20 mouse cellular contexts compared by ENCODE assay signal in genomic region chr19:15154693-15155092, GRCm38 (mm10).
DNase-seq lines count a peak whose midpoint lies in the region; TF ChIP-seq lines count a peak whose summit lies in the region.
"Had no signal": no experiment of that assay in that cellular context is flagged by ENCODE, and none has a peak within 500 bp of the region (broad histone marks: within the 10 kb centered on the region; RNA-seq: fewer than 3 reads in every experiment).

No protein-coding gene starts in this region.

- no peaks in the 10 kb centered on the region for H3K9me3 ChIP-seq in limb, embryonic 10.5 days (replicated peaks)
- H3K9me3 ChIP-seq: embryonic facial prominence, embryonic 15.5 days; G1E; midbrain, embryonic 15.5 days had no signal

- no peaks in the 10 kb centered on the region for H3K27me3 ChIP-seq in heart, adult 2 months (ENCODE audit: control insufficient read depth, insufficient read depth, low read length)
- H3K27me3 ChIP-seq in limb, embryonic 10.5 days (ENCODE audit: low read depth, poor library complexity, severe bottlenecking): no peaks in the 10 kb centered on the region
- H3K27me3 ChIP-seq: embryonic facial prominence, embryonic 15.5 days; midbrain, embryonic 15.5 days had no signal

- no peak overlapping the region; the same call in 1 of the 2 replicates for H3K27ac ChIP-seq in heart, adult 2 months
- no peak overlapping the region for H3K27ac ChIP-seq in limb, embryonic 10.5 days
- H3K27ac ChIP-seq: embryonic facial prominence, embryonic 15.5 days; hindbrain, postnatal 0 days; midbrain, embryonic 15.5 days had no signal

- DNase-seq in heart, adult 11 months: peak; percentile 92
- no peak for DNase-seq in heart, adult 2 months
- peak; percentile 6 for DNase-seq in kidney, postnatal 10 days
- DNase-seq in kidney, adult 11 months: no peak
- peak; percentile 4 for DNase-seq in heart, postnatal 4 days
- peak; percentile 10 for DNase-seq in lung, postnatal 36 days
- DNase-seq in limb, embryonic 10.5 days (ENCODE audit: low spot score): no peak
- DNase-seq: adrenal gland, postnatal 14 days; cerebellum, adult 11-12 months; cerebellum, postnatal 14 days; layer of hippocampus, postnatal 36 days; liver; right cerebral cortex, postnatal 14 days; spleen, adult 18-20 months; thymus, postnatal 36 days had no signal

- no peak overlapping the region for H3K9ac ChIP-seq in heart, adult 2 months (ENCODE audit: low read depth, low read length)
- H3K9ac ChIP-seq: embryonic facial prominence, embryonic 15.5 days; midbrain, embryonic 15.5 days had no signal

- no peak for TF ChIP-seq CTCF in heart, adult 2 months (IDR thresholded peaks at IDR 0.05)

- H3K36me3 ChIP-seq in heart, adult 2 months (ENCODE audit: control insufficient read depth, insufficient read depth, low read length): no peaks in the 10 kb centered on the region
- no peaks in the 10 kb centered on the region for H3K36me3 ChIP-seq in limb, embryonic 10.5 days
- H3K36me3 ChIP-seq: embryonic facial prominence, embryonic 15.5 days; G1E; midbrain, embryonic 15.5 days had no signal

- H3K4me3 ChIP-seq in heart, adult 2 months: no peak overlapping the region
- no peak overlapping the region for H3K4me3 ChIP-seq in limb, embryonic 10.5 days
- H3K4me3 ChIP-seq: embryonic facial prominence, embryonic 15.5 days; midbrain, embryonic 15.5 days; myocyte had no signal

- no peak for TF ChIP-seq POLR2A in heart, adult 2 months (IDR thresholded peaks at IDR 0.05; ENCODE audit: insufficient read depth, low read depth, low read length)

- intact Hi-C loops in heart, adult 2 months (cut with DNase I): no loop called here

- TF ChIP-seq EP300 in heart, adult 2 months (IDR thresholded peaks at IDR 0.05; ENCODE audit: insufficient read depth, low read depth, low read length): no peak

- H3K79me2 ChIP-seq in heart, adult 2 months (replicated peaks; ENCODE audit: control insufficient read depth, insufficient read depth, low read length): no peaks in the 10 kb centered on the region

- H3K4me1 ChIP-seq in heart, adult 2 months (ENCODE audit: control insufficient read depth, insufficient read depth, low read length): no peaks in the 10 kb centered on the region; the same call in 1 of the 2 replicates
- H3K4me1 ChIP-seq in limb, embryonic 10.5 days: no peaks in the 10 kb centered on the region
- H3K4me1 ChIP-seq: embryonic facial prominence, embryonic 15.5 days; midbrain, embryonic 15.5 days had no signal

- 29% methylated on average over 2 of the region's 2 CpGs for WGBS in heart, adult 2 months
- WGBS in limb, embryonic 10.5 days: 78% methylated on average over 2 of the region's 2 CpGs

Comparison
In these comparisons a context has a peak if more than half of its experiments do, and no peak if none do; other contexts are left out.
1. DNase-seq: peak in heart, adult 11 months (single experiment), kidney, postnatal 10 days (single experiment), heart, postnatal 4 days (single experiment) and lung, postnatal 36 days (single experiment); none in heart, adult 2 months (0 of 2), kidney, adult 11 months (single experiment) and limb, embryonic 10.5 days (single experiment).